Comparison of ENCODE assay signal across 8 mouse cellular contexts in genomic region chr11:21093081-21093815, GRCm38 (mm10). TPM values are rescaled to one million over a fixed set of nuclear protein-coding genes. Genes with fewer than 3 reads are reported as not detected.
A peak's percentile ranks its signal among the peaks of the same experiment; 100 is the strongest.
DNase-seq lines count a peak whose midpoint lies in the region; ATAC-seq and TF ChIP-seq lines count a peak whose summit lies in the region.

No protein-coding gene starts in this region.

- no peak for TF ChIP-seq RAD21 in MEL (IDR thresholded peaks at IDR 0.05; ENCODE audit: low read depth, low read length)

- TF ChIP-seq EP300 in MEL (IDR thresholded peaks at IDR 0.05; ENCODE audit: low read depth in 1 of 2, low read length in 2 of 2), result 0 out of 4 replicates have a peak, but pooled peaks of 1 of the 2 experiments have one; percentile 5

- 0 out of 2 replicates have a peak overlapping the region, but pooled peaks have one; percentile 12 for H3K9ac ChIP-seq in heart, embryonic 14.5 days (ENCODE audit: low read length)
- peak overlapping the region; percentile 24; the same call in 1 of the 2 replicates for H3K9ac ChIP-seq in MEL (ENCODE audit: control insufficient read depth, low read depth, low read length, poor library complexity, severe bottlenecking)
- no peak overlapping the region for H3K9ac ChIP-seq in forebrain, embryonic 16.5 days (replicated peaks; ENCODE audit: low read depth, low read length)
- no peak overlapping the region for H3K9ac ChIP-seq in liver, embryonic 15.5 days

- peak overlapping the region in 1 of 2 experiments; percentile 13; a peak in 1 of 4 replicates for H3K4me3 ChIP-seq in heart, embryonic 14.5 days (ENCODE audit: control insufficient read depth in 1 of 2, insufficient read depth in 1 of 2, low read depth in 1 of 2, low read length in 2 of 2)
- peak overlapping the region in 1 of 2 experiments; percentile 83; a peak in 2 of 4 replicates for H3K4me3 ChIP-seq in MEL (ENCODE audit: control insufficient read depth in 1 of 2, insufficient read depth in 1 of 2, low read depth in 2 of 2, low read length in 2 of 2)
- H3K4me3 ChIP-seq in forebrain, embryonic 16.5 days (replicated peaks; ENCODE audit: low read length), result peak overlapping the region; percentile 32
- H3K4me3 ChIP-seq in liver, embryonic 15.5 days (replicated peaks), result peak overlapping the region; percentile 11; the same call in 1 of the 2 replicates

- no peaks in the 10 kb centered on the region for H3K27me3 ChIP-seq in heart, embryonic 14.5 days (ENCODE audit: control insufficient read depth, insufficient read depth, low read length)
- H3K27me3 ChIP-seq in MEL (ENCODE audit: control insufficient read depth in 1 of 2, insufficient read depth in 2 of 2, low read length in 2 of 2), result 0 out of 4 replicates have a peak, but pooled peaks cover 0 to 1% of the 10 kb centered on the region in 2 experiments
- H3K27me3 ChIP-seq in forebrain, embryonic 16.5 days (replicated peaks; ENCODE audit: control insufficient read depth, insufficient read depth, low read length), result no peaks in the 10 kb centered on the region
- H3K27me3 ChIP-seq in liver, embryonic 15.5 days, result peaks cover 4% of the 10 kb centered on the region; the same call in 1 of the 2 replicates

- TF ChIP-seq POLR2A in MEL (IDR thresholded peaks at IDR 0.05; ENCODE audit: control insufficient read depth in 1 of 2, insufficient read depth in 1 of 2, low read depth in 1 of 2, low read length in 2 of 2, poor library complexity in 1 of 2), result no peak

- no peak for DNase-seq in heart, adult 18-20 months
- peak; percentile 37 for DNase-seq in MEL (ENCODE audit: low read depth, low spot score)
- no peak for DNase-seq in frontal cortex, postnatal 14 days (ENCODE audit: low spot score in 2 of 2)
- no peak for DNase-seq in thymus, postnatal 25 days
- DNase-seq in right cerebral cortex, postnatal 4 days, result no peak

- ATAC-seq in heart, embryonic 14.5 days (ENCODE audit: insufficient number of reproducible peaks, insufficient read depth, low FRiP score, low read depth), result no peak
- no peak for ATAC-seq in forebrain, embryonic 16.5 days
- ATAC-seq in liver, embryonic 15.5 days (ENCODE audit: insufficient read depth), result no peak

- no peaks in the 10 kb centered on the region for H3K9me3 ChIP-seq in heart, embryonic 14.5 days (ENCODE audit: control insufficient read depth, low read length)
- no peaks in the 10 kb centered on the region for H3K9me3 ChIP-seq in MEL (replicated peaks; ENCODE audit: insufficient read depth, low read length)
- H3K9me3 ChIP-seq in forebrain, embryonic 16.5 days (ENCODE audit: control insufficient read depth, low read length), result no peaks in the 10 kb centered on the region
- no peaks in the 10 kb centered on the region for H3K9me3 ChIP-seq in liver, embryonic 15.5 days (replicated peaks)

- no peak for TF ChIP-seq CTCF in MEL (IDR thresholded peaks at IDR 0.05 in 2 of 3, conservative IDR thresholded peaks at IDR 0.05 in 1 of 3; ENCODE audit: control insufficient read depth in 1 of 3, insufficient read depth in 1 of 3, low read depth in 2 of 3, low read length in 3 of 3, poor library complexity in 1 of 3, severe bottlenecking in 1 of 3)

- 38% methylated on average over 3 of the region's 3 CpGs for WGBS in heart, embryonic 14.5 days
- WGBS in forebrain, embryonic 16.5 days, result 37% methylated on average over 3 of the region's 3 CpGs
- WGBS in liver, embryonic 15.5 days (ENCODE audit: insufficient replicate concordance), result 48% methylated on average over 3 of the region's 3 CpGs

- peak overlapping the region; percentile 45 for H3K4me2 ChIP-seq in heart, embryonic 14.5 days (ENCODE audit: low read length)
- H3K4me2 ChIP-seq in forebrain, embryonic 16.5 days (ENCODE audit: low read length), result peak overlapping the region; percentile 57
- H3K4me2 ChIP-seq in liver, embryonic 15.5 days, result peak overlapping the region; percentile 23

- 0 out of 4 replicates have a peak overlapping the region, but pooled peaks of 1 of the 2 experiments have one; percentile 20 for H3K27ac ChIP-seq in heart, embryonic 14.5 days (replicated peaks in 1 of 2; ENCODE audit: control insufficient read depth in 1 of 2, insufficient read depth in 1 of 2, low read depth in 2 of 2, low read length in 2 of 2)
- peak overlapping the region; percentile 2; the same call in 1 of the 2 replicates for H3K27ac ChIP-seq in MEL (ENCODE audit: control insufficient read depth, low read depth, low read length)
- H3K27ac ChIP-seq in forebrain, embryonic 16.5 days (ENCODE audit: low read length), result no peak overlapping the region
- H3K27ac ChIP-seq in liver, embryonic 15.5 days (replicated peaks), result no peak overlapping the region

- peaks cover 36% of the 10 kb centered on the region for H3K79me2 ChIP-seq in MEL (ENCODE audit: control insufficient read depth, insufficient read depth, low read length, poor library complexity)

- no peaks in the 10 kb centered on the region for H3K36me3 ChIP-seq in heart, embryonic 14.5 days (ENCODE audit: control insufficient read depth, insufficient read depth, low read length)
- peaks cover 0 to 14% of the 10 kb centered on the region in 2 experiments; a peak in 2 of 4 replicates for H3K36me3 ChIP-seq in MEL (ENCODE audit: control insufficient read depth in 1 of 2, insufficient read depth in 2 of 2, low read length in 2 of 2)
- no peaks in the 10 kb centered on the region for H3K36me3 ChIP-seq in forebrain, embryonic 16.5 days (ENCODE audit: control insufficient read depth, insufficient read depth)
- no peaks in the 10 kb centered on the region for H3K36me3 ChIP-seq in liver, embryonic 15.5 days (replicated peaks)

- peaks cover 0 to 14% of the 10 kb centered on the region in 2 experiments; a peak in 3 of 4 replicates for H3K4me1 ChIP-seq in heart, embryonic 14.5 days (ENCODE audit: control insufficient read depth in 2 of 2, insufficient read depth in 2 of 2, low read length in 2 of 2)
- H3K4me1 ChIP-seq in MEL (ENCODE audit: control insufficient read depth in 1 of 2, insufficient read depth in 2 of 2, low read length in 2 of 2), result peaks cover 6 to 10% of the 10 kb centered on the region in 2 experiments; a peak in 3 of 4 replicates
- H3K4me1 ChIP-seq in forebrain, embryonic 16.5 days (replicated peaks; ENCODE audit: control insufficient read depth, insufficient read depth, low read length), result peaks cover 10% of the 10 kb centered on the region
- peaks cover 22% of the 10 kb centered on the region for H3K4me1 ChIP-seq in liver, embryonic 15.5 days (replicated peaks)

TF ChIP-seq in MEL, 35 proteins besides CTCF, POLR2A, EP300 and RAD21:
- no peak for TF ChIP-seq USF2 (IDR thresholded peaks at IDR 0.05; ENCODE audit: borderline replicate concordance in 1 of 2, insufficient read depth in 1 of 2, low read depth in 1 of 2, low read length in 2 of 2)
- no peak for TF ChIP-seq SMC3 (IDR thresholded peaks at IDR 0.05; ENCODE audit: low read depth, low read length)
- peak; percentile 4; the same call in 1 of the 2 replicates for TF ChIP-seq MYC (IDR thresholded peaks at IDR 0.05; ENCODE audit: low read depth, low read length)
- no peak for TF ChIP-seq MEF2A (IDR thresholded peaks at IDR 0.05; ENCODE audit: extremely low read depth, insufficient replicate concordance, low read depth, low read length, poor library complexity, severe bottlenecking)
- no peak for TF ChIP-seq CHD2 (IDR thresholded peaks at IDR 0.05; ENCODE audit: low read length)
- TF ChIP-seq ZKSCAN1 (IDR thresholded peaks at IDR 0.05; ENCODE audit: low read depth, low read length), result no peak

RNA-seq across cellular contexts. Expression of gene Peli1, which starts 2.2 kb away (rescaled TPM):
- 26.8 and 27.2 TPM in 2 replicates for polyA plus RNA-seq in heart, embryonic 14.5 days (2014; fragmentation: Nextera tagmentation; extraction: Ambion mirVana)
- total RNA-seq in heart, adult 18-20 months (2021), result 10 to 100 TPM; 12.7 to 17.6 TPM
- total RNA-seq in MEL (2012; rRNA removed), result 7.5 and 7.9 TPM in 2 replicates
- polyA plus RNA-seq in MEL (2012; ENCODE audit: insufficient read depth in 1 of 2, insufficient read length in 2 of 2, low read depth in 1 of 2, low replicate concordance in 2 of 2, missing spikeins in 1 of 2), result 10 to 100 TPM in 1 of 2 experiments, not detected in 1; 11.6 TPM
- 114 and 128 TPM in 2 replicates for polyA plus RNA-seq in forebrain, embryonic 16.5 days (2015; fragmentation: Nextera tagmentation; extraction: Ambion mirVana)
- 11.5 and 11.7 TPM in 2 replicates for polyA plus RNA-seq in liver, embryonic 15.5 days (2015; fragmentation: Nextera tagmentation; extraction: Ambion mirVana)

Comparison
In these comparisons a context has a peak if more than half of its experiments do, and no peak if none do; other contexts are left out.
1. H3K9ac ChIP-seq: peak in heart, embryonic 14.5 days (single experiment) and MEL (single experiment); none in forebrain, embryonic 16.5 days (single experiment) and liver, embryonic 15.5 days (single experiment).
2. Peak in every context shown above with its lines, with median percentiles within 50 percentile points of each other: H3K4me2 ChIP-seq.